Mouse (Mus musculus): ENCODE measurements around the gene Fank1. TPM values are rescaled to one million over a fixed set of nuclear protein-coding genes. Genes with fewer than 3 reads are reported as not detected.
A peak's percentile ranks its signal among the peaks of the same experiment; 100 is the strongest.

Fank1 gene
- total RNA-seq (2017) = 1.6 TPM in 1 of 2 replicates, not detected in the other

DNA sequence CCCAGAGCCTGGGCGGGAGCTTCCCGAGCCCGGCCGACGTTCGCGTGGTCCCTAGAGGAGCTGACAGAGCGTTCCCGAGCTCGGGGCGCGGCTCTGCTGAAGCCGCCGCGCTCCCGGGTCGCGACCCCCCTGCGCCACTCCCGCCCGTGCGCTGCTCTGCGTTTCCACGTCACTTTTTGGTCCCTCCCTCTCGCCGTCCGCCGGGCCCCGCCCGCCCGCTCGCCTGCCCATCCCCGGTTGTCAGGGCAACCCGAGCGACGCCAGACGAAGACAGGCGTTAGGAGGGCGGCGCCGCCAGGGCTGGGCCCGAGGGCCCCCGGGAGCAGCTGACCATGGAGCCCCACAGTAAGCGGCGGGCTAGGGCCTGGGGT, at the start of gene Fank1:
TSS of gene Fank1 (plus strand) at position 236 of the 371 bp plus-strand sequence.
- ATAC-seq (replicated peaks; ENCODE audit: low read depth, poor library complexity, severe bottlenecking) = peak; percentile 94

DNA sequence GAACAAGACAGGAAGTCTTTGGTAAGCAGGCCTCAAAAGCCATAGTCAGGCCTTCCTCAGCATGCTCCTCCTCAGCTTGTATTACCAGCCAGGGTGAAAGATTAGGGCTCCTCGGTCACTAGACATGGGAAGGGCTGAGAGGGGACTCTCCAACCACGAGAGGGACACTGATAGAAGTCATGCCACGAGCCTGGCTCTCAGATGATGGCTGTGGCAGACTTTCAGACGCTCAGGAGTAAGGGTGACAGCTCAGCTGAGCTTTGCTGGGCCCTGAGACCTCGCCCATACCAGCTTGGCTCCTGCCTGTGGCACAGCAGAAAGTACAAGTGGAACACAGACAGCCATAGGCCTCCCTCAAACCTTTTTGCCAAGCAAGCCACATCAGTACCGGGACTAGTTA, 49.6 kb upstream of the Fank1 start:
- no peak for ATAC-seq (replicated peaks; ENCODE audit: low read depth, poor library complexity, severe bottlenecking)

GRCm38 (mm10) chr7:133729351-133729750, 47.3 kb upstream of the Fank1 start:
- no peak for ATAC-seq (replicated peaks; ENCODE audit: low read depth, poor library complexity, severe bottlenecking)

DNA sequence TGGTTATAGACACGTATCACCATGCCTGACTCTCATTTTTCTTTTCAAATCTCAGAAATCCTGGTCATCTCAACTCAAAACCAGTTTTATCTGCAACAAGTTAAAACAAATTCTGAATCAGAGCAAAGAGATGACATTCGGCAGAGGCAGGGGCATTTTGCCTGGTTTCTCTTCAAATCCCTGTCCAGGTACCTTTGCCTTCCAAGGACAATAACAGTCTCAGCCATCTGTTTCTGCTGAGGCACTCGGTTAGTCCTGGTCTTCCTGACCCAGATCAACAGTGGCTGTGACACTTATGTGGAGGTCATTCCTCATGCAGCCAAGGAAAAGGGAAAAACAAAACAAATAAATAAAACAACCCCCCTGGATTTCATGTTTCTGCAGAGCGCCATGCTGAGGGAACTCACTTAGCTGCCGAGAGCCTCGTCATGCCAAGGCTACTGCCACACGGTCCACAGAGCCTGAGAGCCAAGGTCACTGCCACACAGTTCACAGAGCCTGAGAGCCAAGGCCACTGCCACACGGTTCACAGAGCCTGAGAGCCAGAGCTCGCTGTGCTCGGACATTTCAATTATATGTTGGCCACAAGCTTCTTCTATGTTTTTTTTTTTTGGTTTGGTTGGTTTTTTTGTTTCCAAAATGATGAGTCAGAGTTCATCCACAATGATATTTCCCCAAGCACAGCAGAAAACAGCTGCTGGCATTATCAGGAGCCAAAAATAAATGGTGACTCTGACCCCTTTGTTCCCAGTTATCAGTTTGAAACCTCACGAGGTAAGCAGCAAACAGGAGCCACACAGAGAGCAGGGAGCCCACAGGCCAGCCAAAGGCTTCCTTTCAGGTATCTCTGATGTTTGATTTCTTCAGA, 46.1 kb upstream of the Fank1 start:
- no peak for ATAC-seq (replicated peaks; ENCODE audit: low read depth, poor library complexity, severe bottlenecking)

DNA sequence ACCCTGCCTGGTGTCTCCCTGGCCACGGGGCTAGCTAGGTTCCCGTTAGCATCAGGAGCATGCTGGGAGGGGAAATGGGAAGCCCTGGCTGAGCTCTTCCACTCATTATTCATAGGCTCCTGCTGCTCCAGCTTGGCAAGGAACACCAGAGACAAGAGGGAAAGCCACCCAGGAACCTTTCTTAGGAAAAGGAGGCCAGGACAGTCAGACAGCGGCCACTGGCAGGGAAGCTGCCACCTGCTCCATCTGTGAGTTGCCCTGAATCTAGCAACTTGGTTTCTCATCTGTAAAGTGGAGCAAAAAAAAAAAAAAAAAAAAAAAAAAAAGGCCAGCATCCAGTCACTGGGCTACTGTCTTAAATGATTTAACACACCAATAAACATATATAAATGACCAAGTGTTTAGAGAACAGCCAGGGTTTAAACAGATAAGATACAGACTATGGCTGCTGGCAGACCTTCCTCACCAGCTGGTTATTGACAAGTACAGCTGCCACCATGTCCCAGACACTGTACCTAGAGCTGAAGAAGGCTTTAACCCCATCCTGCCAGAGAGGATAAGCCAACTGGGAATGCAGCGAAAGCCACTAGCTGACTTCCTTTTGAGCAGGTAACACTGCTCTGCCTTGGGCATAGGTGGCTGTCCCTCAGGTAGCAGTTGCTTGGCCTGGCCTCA, 44.6 kb upstream of the Fank1 start:
- ATAC-seq (replicated peaks; ENCODE audit: low read depth, poor library complexity, severe bottlenecking) = no peak

- ATAC-seq (replicated peaks; ENCODE audit: low read depth, poor library complexity, severe bottlenecking) = no peak
Observed at GRCm38 (mm10) chr7:133740558-133740957, 36.1 kb upstream of the Fank1 start.

DNA sequence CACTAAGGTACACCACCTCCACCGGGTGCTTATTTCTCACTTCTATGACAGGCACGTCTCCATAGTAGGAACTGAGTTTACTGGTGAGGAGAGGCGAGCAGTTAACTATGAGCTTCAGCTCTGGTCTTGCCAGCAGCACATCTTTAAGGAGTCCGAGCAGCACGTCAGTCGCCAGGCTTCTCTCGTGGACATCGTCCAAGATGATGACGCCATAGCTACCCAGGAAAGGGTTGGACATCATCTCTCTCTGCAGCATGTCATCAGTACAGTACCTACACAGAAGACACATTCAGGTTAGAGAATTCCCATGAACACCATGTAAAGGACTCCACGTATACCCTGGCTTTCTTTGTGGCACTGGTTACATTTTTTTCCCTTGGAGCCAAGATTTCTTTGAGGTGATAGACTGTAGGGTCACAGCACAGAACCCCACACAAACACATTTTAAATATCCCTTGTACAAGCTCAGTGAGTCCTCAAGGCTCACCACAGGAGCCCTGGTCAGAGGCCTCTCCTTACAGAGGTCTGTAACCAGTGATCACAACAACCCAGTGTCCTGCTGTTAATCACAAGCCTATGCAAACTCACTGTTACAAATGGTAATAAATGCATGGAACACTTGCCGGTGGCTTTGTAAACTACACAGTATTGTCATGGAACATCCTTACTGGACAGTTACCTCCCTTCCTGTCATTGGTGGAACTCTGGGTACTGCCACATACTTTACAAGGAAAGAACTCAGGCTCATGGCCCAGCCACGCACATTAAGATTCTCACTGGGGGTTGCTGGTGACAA, 33.9 kb upstream of the Fank1 start:
- no peak for ATAC-seq (replicated peaks; ENCODE audit: low read depth, poor library complexity, severe bottlenecking)

DNA sequence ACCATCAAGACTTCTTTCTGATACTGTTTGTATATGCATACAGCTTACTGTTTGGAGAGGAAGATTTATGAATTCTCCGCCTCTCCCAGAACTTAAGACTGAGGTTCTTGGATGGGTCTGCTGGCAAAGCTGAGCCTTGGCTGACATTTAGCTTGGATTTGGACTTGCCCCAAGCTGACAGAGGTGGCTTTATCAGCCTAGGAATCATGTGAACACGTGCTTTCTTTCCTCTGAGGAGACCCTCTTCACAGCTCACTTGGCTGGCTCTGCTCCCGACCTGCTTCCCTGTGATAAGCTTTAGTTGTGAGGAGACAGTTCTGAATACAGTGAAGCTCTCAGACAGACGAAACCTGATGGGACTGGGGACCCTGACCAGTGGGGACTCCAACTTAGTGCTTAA, 33.0 kb upstream of the Fank1 start:
- no peak for ATAC-seq (replicated peaks; ENCODE audit: low read depth, poor library complexity, severe bottlenecking)

GRCm38 (mm10) chr7:133744209-133744608, 32.5 kb upstream of the Fank1 start:
- ATAC-seq (replicated peaks; ENCODE audit: low read depth, poor library complexity, severe bottlenecking) = no peak

- no peak for ATAC-seq (replicated peaks; ENCODE audit: low read depth, poor library complexity, severe bottlenecking)
Observed at GRCm38 (mm10) chr7:133744701-133745100, 32.0 kb upstream of the Fank1 start.

DNA sequence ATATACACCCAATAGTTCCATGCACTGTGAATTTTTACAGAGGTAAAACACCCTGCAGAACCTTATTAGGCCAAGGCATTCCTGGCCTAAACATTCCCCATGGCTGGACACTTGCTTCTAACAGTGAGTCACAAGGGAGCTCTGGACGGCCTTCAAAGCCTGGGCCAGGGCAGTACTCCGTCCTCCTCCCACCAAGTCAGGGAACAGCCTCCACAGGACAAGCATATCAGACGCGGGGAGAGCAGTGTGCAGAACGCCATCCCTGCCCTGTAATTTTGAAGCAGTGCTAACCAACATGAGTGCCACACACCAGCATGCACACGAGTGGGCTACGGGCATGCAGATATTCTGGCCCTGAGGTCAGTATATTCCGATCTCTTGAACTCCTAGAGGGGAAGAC, 29.3 kb upstream of the Fank1 start:
- ATAC-seq (replicated peaks; ENCODE audit: low read depth, poor library complexity, severe bottlenecking) = no peak

DNA sequence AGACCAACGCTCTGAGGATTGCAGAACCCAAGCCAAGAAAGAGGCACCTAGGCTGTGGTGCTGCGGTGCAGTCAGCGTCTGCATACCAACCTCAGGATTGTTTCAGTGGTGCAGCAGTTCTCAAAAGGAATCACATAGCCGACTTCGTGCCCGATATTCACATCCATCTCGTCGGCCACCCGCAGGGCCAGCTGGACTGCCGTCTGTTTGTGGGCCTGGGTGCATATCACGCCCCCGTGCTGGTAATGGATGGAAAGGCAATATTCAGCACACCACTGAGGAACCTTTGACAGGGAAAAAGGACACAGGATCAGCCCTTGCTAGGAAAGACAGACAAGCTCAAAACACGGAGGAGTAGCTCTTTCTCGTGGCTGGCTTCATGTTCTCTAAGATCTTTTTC, 27.9 kb upstream of the Fank1 start:
- no peak for ATAC-seq (replicated peaks; ENCODE audit: low read depth, poor library complexity, severe bottlenecking)

DNA sequence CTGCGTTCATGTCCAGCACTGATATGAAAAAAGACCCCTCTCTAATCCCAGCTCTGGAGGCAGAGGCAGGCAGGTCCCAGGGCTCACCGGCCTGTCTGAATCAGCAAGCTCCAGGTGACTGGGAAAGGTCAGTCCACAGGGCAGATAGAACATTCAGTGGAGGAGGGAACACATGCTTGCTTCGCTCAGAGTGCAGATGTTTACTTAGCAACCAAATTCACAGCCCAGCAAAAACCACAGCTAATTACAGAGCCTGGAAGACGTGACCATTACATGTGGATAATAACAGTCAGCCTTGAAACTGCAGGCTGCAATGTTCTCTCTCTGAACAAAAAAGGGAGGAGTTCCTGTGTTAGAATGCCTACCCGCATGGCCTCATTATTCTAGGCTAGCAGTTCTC, 26.0 kb upstream of the Fank1 start:
- ATAC-seq (replicated peaks; ENCODE audit: low read depth, poor library complexity, severe bottlenecking) = no peak

- ATAC-seq (replicated peaks; ENCODE audit: low read depth, poor library complexity, severe bottlenecking) = no peak
Observed at GRCm38 (mm10) chr7:133751163-133751562, 25.5 kb upstream of the Fank1 start.

DNA sequence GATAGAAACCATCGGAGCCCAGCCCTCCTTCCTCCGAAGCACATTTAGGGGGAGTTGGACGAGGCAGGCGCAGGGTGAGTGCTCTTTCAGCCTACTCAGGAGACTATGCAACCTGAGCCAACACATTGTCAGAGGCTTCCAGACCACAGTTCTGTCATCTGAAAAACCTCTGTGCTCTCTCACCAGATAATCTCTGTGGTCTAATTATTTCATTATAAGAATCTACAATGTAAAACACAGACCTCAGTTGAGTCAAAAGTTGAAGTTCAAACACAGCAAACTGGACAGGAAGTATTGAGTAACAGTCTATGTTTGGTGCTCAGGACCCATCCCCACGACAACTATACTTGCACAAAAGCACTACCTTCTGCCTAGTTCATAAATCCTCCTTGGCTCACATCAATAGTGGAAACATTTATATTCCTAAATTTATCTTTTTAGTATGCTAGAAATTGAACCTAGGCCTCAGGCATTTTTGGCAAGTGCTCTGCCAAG, 18.7 kb upstream of the Fank1 start:
- ATAC-seq (replicated peaks; ENCODE audit: low read depth, poor library complexity, severe bottlenecking) = 0 out of 2 replicates have a peak, but pooled peaks have one; percentile 18

DNA sequence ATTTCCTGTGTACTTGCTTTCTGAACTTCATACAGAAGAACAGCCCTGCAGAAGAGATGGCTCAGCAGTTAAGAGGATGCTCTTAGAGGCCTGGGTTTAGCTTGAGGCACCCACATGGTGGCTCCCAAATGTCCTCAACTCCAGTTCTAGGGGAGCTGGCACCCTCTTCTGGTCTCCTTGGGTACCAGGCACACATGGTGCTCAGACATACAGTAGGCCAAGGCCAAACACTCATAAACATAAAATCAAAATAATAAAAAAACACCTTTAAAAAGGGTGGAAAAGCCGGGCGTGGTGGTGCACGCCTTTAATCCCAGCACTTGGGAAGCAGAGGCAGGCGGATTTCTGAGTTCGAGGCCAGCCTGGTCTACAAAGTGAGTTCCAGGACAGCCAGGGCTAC, 17.9 kb upstream of the Fank1 start:
- no peak for ATAC-seq (replicated peaks; ENCODE audit: low read depth, poor library complexity, severe bottlenecking)

GRCm38 (mm10) chr7:133759611-133760353, 16.9 kb upstream of the Fank1 start:
- no peak for ATAC-seq (replicated peaks; ENCODE audit: low read depth, poor library complexity, severe bottlenecking)

DNA sequence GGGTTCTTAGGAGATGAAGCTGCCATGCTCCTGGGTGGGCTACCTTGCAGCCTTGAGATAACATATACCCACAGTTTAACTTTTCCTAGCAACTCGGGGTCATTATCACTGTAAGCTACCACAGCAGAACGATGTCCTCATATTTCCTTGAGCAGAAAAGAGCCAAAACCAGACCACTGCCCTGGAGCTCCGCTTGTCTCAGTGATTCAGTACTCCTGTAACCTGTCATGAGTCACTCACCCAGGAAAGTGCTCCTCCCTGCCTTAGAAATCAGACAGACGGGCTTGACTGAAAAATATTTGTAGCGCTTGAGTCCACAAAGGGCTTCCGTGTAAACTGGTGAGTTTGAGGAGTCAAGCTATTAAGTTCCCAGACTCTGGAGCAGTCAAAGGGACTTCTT, 14.0 kb upstream of the Fank1 start:
- ATAC-seq (replicated peaks; ENCODE audit: low read depth, poor library complexity, severe bottlenecking) = no peak

- ATAC-seq (replicated peaks; ENCODE audit: low read depth, poor library complexity, severe bottlenecking) = no peak
Observed at GRCm38 (mm10) chr7:133764425-133764824, 12.2 kb upstream of the Fank1 start.

Measured in common myeloid progenitor, adult 5-6 weeks (primary cell).